22 mouse cellular contexts compared by ENCODE assay signal in genomic region chr19:55854389-55854788, GRCm38 (mm10).
DNase-seq lines count a peak whose midpoint lies in the region; ATAC-seq and TF ChIP-seq lines count a peak whose summit lies in the region.
"Had no signal": no experiment of that assay in that cellular context is flagged by ENCODE, and none has a peak within 500 bp of the region (broad histone marks: within the 10 kb centered on the region; RNA-seq: fewer than 3 reads in every experiment).

No protein-coding gene starts in this region.

- H3K27ac ChIP-seq in forebrain, postnatal 0 days (ENCODE audit: low read depth, low read length), result no peak overlapping the region
- no peak overlapping the region for H3K27ac ChIP-seq in forebrain, embryonic 11.5 days (ENCODE audit: low read depth, low read length)
- H3K27ac ChIP-seq in neural tube, embryonic 13.5 days (replicated peaks), result no peak overlapping the region
- H3K27ac ChIP-seq in neural tube, embryonic 14.5 days (ENCODE audit: low read depth, low read length), result no peak overlapping the region
- peak overlapping the region; percentile 95 for H3K27ac ChIP-seq in small intestine, adult 2 months (ENCODE audit: insufficient read depth, low read depth, low read length)
- no peak overlapping the region for H3K27ac ChIP-seq in hindbrain, embryonic 10.5 days
- H3K27ac ChIP-seq: embryonic facial prominence, embryonic 10.5 days; embryonic facial prominence, embryonic 12.5 days; forebrain, embryonic 12.5 days had no signal

- peak; percentile 11; the same call in 1 of the 2 replicates for ATAC-seq in forebrain, postnatal 0 days
- no peak for ATAC-seq in forebrain, embryonic 11.5 days (replicated peaks; ENCODE audit: low FRiP score)
- ATAC-seq in neural tube, embryonic 13.5 days (ENCODE audit: low read depth), result no peak
- no peak for ATAC-seq in neural tube, embryonic 14.5 days (ENCODE audit: low read depth)
- ATAC-seq in inflammation-experienced regulatory T-cells, adult 6 months, result no peak
- ATAC-seq: activated CD4-positive, CD25-positive, alpha-beta regulatory T cell, adult 4 months; forebrain, embryonic 16.5 days; Patski had no signal

- TF ChIP-seq CTCF in forebrain, postnatal 0 days (IDR thresholded peaks at IDR 0.05; ENCODE audit: low read depth), result no peak
- TF ChIP-seq CTCF in small intestine, adult 2 months (IDR thresholded peaks at IDR 0.05; ENCODE audit: extremely low read depth, insufficient read length, insufficient replicate concordance, low read depth, low read length), result no peak

- peaks cover 14% of the 10 kb centered on the region; the same call in 1 of the 2 replicates for H3K4me1 ChIP-seq in forebrain, postnatal 0 days (ENCODE audit: insufficient read depth)
- H3K4me1 ChIP-seq in forebrain, embryonic 11.5 days (replicated peaks; ENCODE audit: control insufficient read depth, insufficient read depth, low read length), result no peaks in the 10 kb centered on the region
- peaks cover 30% of the 10 kb centered on the region for H3K4me1 ChIP-seq in neural tube, embryonic 13.5 days (replicated peaks)
- no peaks in the 10 kb centered on the region; the same call in 1 of the 2 replicates for H3K4me1 ChIP-seq in neural tube, embryonic 14.5 days (ENCODE audit: control insufficient read depth, insufficient read depth, low read length)
- H3K4me1 ChIP-seq in small intestine, adult 2 months (ENCODE audit: control insufficient read depth, insufficient read depth, insufficient read length, low read length), result peaks cover 69% of the 10 kb centered on the region
- peaks cover 24% of the 10 kb centered on the region for H3K4me1 ChIP-seq in hindbrain, embryonic 10.5 days (replicated peaks)

- no peak for TF ChIP-seq POLR2A in small intestine, adult 2 months (IDR thresholded peaks at IDR 0.05; ENCODE audit: low read depth, low read length)

- no peaks in the 10 kb centered on the region for H3K27me3 ChIP-seq in forebrain, postnatal 0 days (ENCODE audit: insufficient read depth, low read length)
- no peaks in the 10 kb centered on the region for H3K27me3 ChIP-seq in forebrain, embryonic 11.5 days (ENCODE audit: control insufficient read depth, insufficient read depth, low read length)
- no peaks in the 10 kb centered on the region for H3K27me3 ChIP-seq in neural tube, embryonic 13.5 days
- no peaks in the 10 kb centered on the region for H3K27me3 ChIP-seq in neural tube, embryonic 14.5 days (ENCODE audit: control insufficient read depth, insufficient read depth, low read length)
- H3K27me3 ChIP-seq in small intestine, adult 2 months (ENCODE audit: control insufficient read depth, insufficient read depth, low read length), result no peaks in the 10 kb centered on the region
- no peaks in the 10 kb centered on the region for H3K27me3 ChIP-seq in hindbrain, embryonic 10.5 days (ENCODE audit: insufficient read depth, poor library complexity, severe bottlenecking)
- H3K27me3 ChIP-seq: embryonic facial prominence, embryonic 12.5 days; forebrain, embryonic 12.5 days; Patski had no signal

- DNase-seq in forebrain, postnatal 0 days, result no peak
- DNase-seq in forebrain, embryonic 11.5 days (ENCODE audit: low spot score), result no peak
- DNase-seq in neural tube, embryonic 10.5 days (ENCODE audit: extremely low spot score, low spot score), result no peak
- no peak for DNase-seq in hindbrain, embryonic 10.5 days (ENCODE audit: low spot score)
- DNase-seq: adrenal gland, adult 8-10 months; adrenal gland, postnatal 14 days; adrenal gland, postnatal 36 days; cerebellum, adult 11-12 months; cerebellum, adult 2 months; cerebellum, adult 9-10 months; cerebellum, postnatal 10 days; cerebellum, postnatal 25 days had no signal

- no peak overlapping the region for H3K4me2 ChIP-seq in forebrain, postnatal 0 days (ENCODE audit: low read depth)
- no peak overlapping the region for H3K4me2 ChIP-seq in forebrain, embryonic 11.5 days (ENCODE audit: low read depth, low read length, severe bottlenecking)
- peak overlapping the region; percentile 18; the same call in 1 of the 2 replicates for H3K4me2 ChIP-seq in neural tube, embryonic 13.5 days
- H3K4me2 ChIP-seq in neural tube, embryonic 14.5 days (ENCODE audit: low read depth, low read length), result 0 out of 2 replicates have a peak overlapping the region, but pooled peaks have one; percentile 4
- H3K4me2 ChIP-seq: embryonic facial prominence, embryonic 12.5 days; forebrain, embryonic 12.5 days had no signal

- H3K9ac ChIP-seq in forebrain, postnatal 0 days, result no peak overlapping the region
- H3K9ac ChIP-seq in forebrain, embryonic 11.5 days (ENCODE audit: low read length), result no peak overlapping the region
- no peak overlapping the region for H3K9ac ChIP-seq in neural tube, embryonic 13.5 days
- no peak overlapping the region for H3K9ac ChIP-seq in neural tube, embryonic 14.5 days (replicated peaks; ENCODE audit: low read depth, low read length)
- H3K9ac ChIP-seq: embryonic facial prominence, embryonic 12.5 days; forebrain, embryonic 12.5 days had no signal

- no peak overlapping the region for H3K4me3 ChIP-seq in forebrain, postnatal 0 days (ENCODE audit: low read depth, low read length)
- no peak overlapping the region for H3K4me3 ChIP-seq in forebrain, embryonic 11.5 days (ENCODE audit: low read depth, low read length)
- no peak overlapping the region for H3K4me3 ChIP-seq in neural tube, embryonic 13.5 days
- no peak overlapping the region for H3K4me3 ChIP-seq in neural tube, embryonic 14.5 days (ENCODE audit: low read depth, low read length)
- H3K4me3 ChIP-seq in small intestine, adult 2 months (ENCODE audit: low read depth, low read length), result no peak overlapping the region
- no peak overlapping the region for H3K4me3 ChIP-seq in hindbrain, embryonic 10.5 days
- H3K4me3 ChIP-seq: embryonic facial prominence, embryonic 10.5 days; embryonic facial prominence, embryonic 12.5 days; forebrain, embryonic 12.5 days had no signal

- 69% methylated on average over 10 of the region's 10 CpGs for WGBS in forebrain, postnatal 0 days
- WGBS in forebrain, embryonic 11.5 days, result 88% methylated on average over 10 of the region's 10 CpGs
- WGBS in neural tube, embryonic 13.5 days, result 49% methylated on average over 10 of the region's 10 CpGs
- WGBS in neural tube, embryonic 14.5 days, result 41% methylated on average over 10 of the region's 10 CpGs
- WGBS in small intestine, adult 2 months, result 37% methylated on average over 10 of the region's 10 CpGs
- 90% methylated on average over 10 of the region's 10 CpGs for WGBS in hindbrain, embryonic 10.5 days

- no peaks in the 10 kb centered on the region for H3K9me3 ChIP-seq in forebrain, postnatal 0 days (ENCODE audit: low read length)
- no peaks in the 10 kb centered on the region for H3K9me3 ChIP-seq in forebrain, embryonic 11.5 days (ENCODE audit: control insufficient read depth, low read length)
- no peaks in the 10 kb centered on the region for H3K9me3 ChIP-seq in neural tube, embryonic 13.5 days
- no peaks in the 10 kb centered on the region for H3K9me3 ChIP-seq in neural tube, embryonic 14.5 days (ENCODE audit: control insufficient read depth, low read length)
- no peaks in the 10 kb centered on the region for H3K9me3 ChIP-seq in hindbrain, embryonic 10.5 days
- H3K9me3 ChIP-seq: embryonic facial prominence, embryonic 10.5 days; embryonic facial prominence, embryonic 12.5 days; forebrain, embryonic 12.5 days had no signal

- no peaks in the 10 kb centered on the region for H3K36me3 ChIP-seq in forebrain, postnatal 0 days (ENCODE audit: insufficient read depth)
- no peaks in the 10 kb centered on the region for H3K36me3 ChIP-seq in forebrain, embryonic 11.5 days (ENCODE audit: control insufficient read depth, insufficient read depth, low read length)
- no peaks in the 10 kb centered on the region for H3K36me3 ChIP-seq in neural tube, embryonic 13.5 days
- no peaks in the 10 kb centered on the region for H3K36me3 ChIP-seq in neural tube, embryonic 14.5 days (ENCODE audit: control insufficient read depth, insufficient read depth, low read length)
- H3K36me3 ChIP-seq in small intestine, adult 2 months (ENCODE audit: control insufficient read depth, insufficient read depth, low read length), result 0 out of 2 replicates have a peak, but pooled peaks cover 1% of the 10 kb centered on the region
- no peaks in the 10 kb centered on the region for H3K36me3 ChIP-seq in hindbrain, embryonic 10.5 days
- H3K36me3 ChIP-seq: embryonic facial prominence, embryonic 12.5 days; forebrain, embryonic 12.5 days had no signal

Comparison
In these comparisons a context has a peak if more than half of its experiments do, and no peak if none do; other contexts are left out.
1. H3K4me2 ChIP-seq: peak in neural tube, embryonic 13.5 days (single experiment) and neural tube, embryonic 14.5 days (single experiment); none in forebrain, postnatal 0 days (single experiment) and forebrain, embryonic 11.5 days (single experiment).